Mouse (Mus musculus) intestine, embryonic 16.5 days (tissue): ENCODE results near the gene Rab28. TPM values are rescaled to one million over a fixed set of nuclear protein-coding genes. Genes with fewer than 3 reads are reported as not detected.
A peak's percentile ranks its signal among the peaks of the same experiment; 100 is the strongest.
"Not testable (repeated sequence)": the region's sequence is repeated elsewhere in the genome, so short reads cannot be mapped to it uniquely, and the experiment has no call there.

ENCODE experiments used
- ATAC-seq: fragments of 200-750 bp; cut with Nextera tagmentation; 2 replicates; pipeline ENCODE4 v1.8.0; 2017; ENCODE audit warnings: moderate TSS enrichment, moderate library complexity
- H3K27ac ChIP-seq: fragments of 300-500 bp; sonication (generic); 2 replicates; pipeline ENCODE4 v1.5.1; 2014; ENCODE audit warnings: mild to moderate bottlenecking, low read length
- H3K27me3 ChIP-seq: fragments of 300-500 bp; sonication (generic); replicated peaks from 2 replicates; pipeline ENCODE4 v1.6.1; 2014; ENCODE audit warnings: low read length, control low read depth, mixed read lengths; ENCODE audit not compliant: control insufficient read depth, insufficient read depth
- H3K36me3 ChIP-seq: fragments of 300-500 bp; sonication (generic); 2 replicates; pipeline ENCODE4 v1.6.1; 2014; ENCODE audit warnings: low read length, control low read depth; ENCODE audit not compliant: control insufficient read depth, insufficient read depth
- H3K4me1 ChIP-seq: fragments of 300-500 bp; sonication (generic); 2 replicates; pipeline ENCODE4 v1.6.1; 2014; ENCODE audit warnings: low read length, control low read depth, mixed read lengths; ENCODE audit not compliant: control insufficient read depth, insufficient read depth
- H3K4me2 ChIP-seq: fragments of 300-500 bp; sonication (generic); 2 replicates; pipeline ENCODE4 v1.6.1; 2014; ENCODE audit warnings: low read depth, low read length, control low read depth
- H3K4me3 ChIP-seq: fragments of 300-500 bp; sonication (generic); 2 replicates; pipeline ENCODE4 v1.5.1; 2014; ENCODE audit warnings: mild to moderate bottlenecking, low read length
- H3K9ac ChIP-seq: fragments of 300-500 bp; sonication (generic); 2 replicates; pipeline ENCODE4 v1.6.1; 2014; ENCODE audit warnings: low read depth, low read length
- H3K9me3 ChIP-seq: fragments of 300-500 bp; sonication (generic); 2 replicates; pipeline ENCODE4 v1.6.1; 2016; ENCODE audit warnings: low read length, control low read depth; ENCODE audit not compliant: control insufficient read depth
- WGBS: fragments of 180-500 bp; shearing (Covaris S2); extraction: QIAGEN DNeasy Blood & Tissue Kit; methylation state at CpG from one replicate; pipeline ENCODE4 v1.1.7; 2014; 5-methylcytosine and 5-hydroxymethylcytosine counted together
- polyA plus RNA-seq: library from polyadenylated mRNA; unstranded; fragments of >200 nt; fragmentation: Nextera tagmentation; extraction: Ambion mirVana; gene quantifications from 2 replicates; pipeline ENCODE4 v1.2.1, GENCODE M21; 2015

Rab28 gene
- polyA plus RNA-seq, 1 experiment from 2014 or later = 49.6 TPM

DNA sequence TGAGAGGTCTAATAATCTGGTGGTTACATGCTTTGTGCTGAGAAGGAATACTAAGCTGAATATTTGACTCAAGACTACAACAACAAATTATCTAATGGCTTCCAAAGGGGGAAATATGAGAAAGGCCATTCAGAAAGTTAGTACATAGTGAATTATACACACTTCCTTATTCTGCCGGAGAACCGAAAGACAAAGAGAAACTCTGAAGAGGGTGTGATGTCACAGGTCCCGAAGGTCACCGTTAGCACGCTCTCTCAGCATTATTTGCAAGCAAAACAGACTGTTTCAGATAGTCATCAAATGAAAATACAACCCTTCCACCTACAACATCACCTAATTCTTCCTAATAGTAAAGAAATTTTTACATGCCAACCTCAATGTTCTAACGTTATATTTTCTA is 30.9 kb upstream of the Rab28 start:
- Histone ChIP-seq H3K4me2 (no peak overlapping the region), H3K4me3 (no peak overlapping the region), H3K9ac (no peak overlapping the region), H3K4me1 (no peaks in the 10 kb centered on the region), H3K36me3 (no peaks in the 10 kb centered on the region), H3K27ac (no peak overlapping the region), H3K9me3 (no peaks in the 10 kb centered on the region), H3K27me3 (0 out of 2 replicates have a peak, but pooled peaks cover 3% of the 10 kb centered on the region)
- WGBS = 67% methylated on average over 6 of the region's 6 CpGs
- no peak for ATAC-seq

DNA sequence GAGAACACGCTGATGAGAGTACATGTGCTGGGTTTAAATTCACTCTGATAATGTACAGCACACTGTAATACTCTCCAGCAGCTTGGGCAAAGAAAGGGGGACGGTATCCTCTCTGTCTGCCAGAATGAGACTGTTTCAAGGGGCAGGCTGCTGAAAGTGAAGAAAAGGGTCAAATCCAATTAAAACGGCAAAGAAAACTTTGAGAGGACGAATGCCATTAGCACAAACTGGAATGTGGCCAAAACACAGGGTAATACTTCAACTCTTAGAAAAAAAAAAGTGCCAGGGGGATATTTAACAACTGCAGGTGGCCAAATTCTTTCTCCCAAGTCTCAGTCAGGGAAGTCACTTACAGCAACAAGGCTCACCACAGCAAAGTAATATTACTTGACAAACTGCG is 29.1 kb upstream of the Rab28 start:
- ATAC-seq = no peak
- Histone ChIP-seq H3K9ac (no peak overlapping the region), H3K9me3 (no peaks in the 10 kb centered on the region), H3K4me2 (no peak overlapping the region), H3K4me1 (no peaks in the 10 kb centered on the region), H3K36me3 (no peaks in the 10 kb centered on the region), H3K27me3 (no peaks in the 10 kb centered on the region), H3K27ac (no peak overlapping the region), H3K4me3 (no peak overlapping the region)
- WGBS = 51% methylated on average over 5 of the region's 5 CpGs

DNA sequence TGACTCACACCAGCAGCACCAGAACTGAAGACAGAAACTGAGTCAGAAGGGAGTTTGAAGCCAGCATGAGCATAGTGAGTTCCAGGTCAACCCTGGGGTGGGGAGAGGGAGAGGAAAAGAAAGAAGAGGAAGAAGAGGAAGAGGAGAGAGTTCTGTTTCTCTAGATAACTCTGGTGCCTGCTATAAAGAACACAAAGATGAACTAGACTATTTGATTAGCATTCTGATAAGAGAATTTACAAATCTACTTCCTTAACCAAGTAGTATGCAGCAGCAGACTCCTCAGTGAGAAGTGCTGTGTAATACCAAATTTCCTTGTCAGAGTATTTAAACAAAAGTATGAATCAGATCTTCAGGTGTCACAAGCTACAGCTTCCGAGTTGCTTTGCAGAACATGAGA is 19.1 kb upstream of the Rab28 start:
- Histone ChIP-seq H3K27me3 (no peaks in the 10 kb centered on the region), H3K9me3 (no peaks in the 10 kb centered on the region), H3K36me3 (no peaks in the 10 kb centered on the region), H3K9ac (no peak overlapping the region), H3K4me3 (no peak overlapping the region), H3K4me2 (no peak overlapping the region), H3K27ac (no peak overlapping the region), H3K4me1 (no peaks in the 10 kb centered on the region)
- ATAC-seq = no peak
- WGBS = 60% methylated on average over 1 of the region's 1 CpGs

DNA sequence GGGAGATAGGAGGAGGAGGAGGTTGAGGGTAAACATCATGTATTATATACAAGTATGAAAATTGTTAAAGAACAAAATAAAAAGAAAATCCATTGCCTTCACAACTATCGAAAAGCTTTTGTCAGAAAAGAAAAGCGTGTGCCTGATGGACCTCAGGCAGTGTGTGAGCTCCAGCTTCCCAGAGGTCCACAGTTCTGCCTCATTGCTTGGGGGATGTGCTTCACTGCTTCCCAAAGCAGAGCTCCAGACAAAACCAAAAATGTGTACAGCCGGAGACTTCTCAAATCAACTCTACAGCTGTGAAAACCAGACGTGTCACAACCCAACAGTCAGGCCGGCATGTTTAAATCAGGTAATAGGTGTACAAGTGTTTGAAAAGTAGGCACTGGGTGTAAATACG is 17.6 kb upstream of the Rab28 start:
- Histone ChIP-seq H3K4me1 (no peaks in the 10 kb centered on the region), H3K4me3 (no peak overlapping the region), H3K9me3 (no peaks in the 10 kb centered on the region), H3K27ac (no peak overlapping the region), H3K36me3 (no peaks in the 10 kb centered on the region), H3K9ac (no peak overlapping the region), H3K4me2 (no peak overlapping the region), H3K27me3 (no peaks in the 10 kb centered on the region)
- WGBS = 78% methylated on average over 6 of the region's 6 CpGs
- ATAC-seq = no peak

DNA sequence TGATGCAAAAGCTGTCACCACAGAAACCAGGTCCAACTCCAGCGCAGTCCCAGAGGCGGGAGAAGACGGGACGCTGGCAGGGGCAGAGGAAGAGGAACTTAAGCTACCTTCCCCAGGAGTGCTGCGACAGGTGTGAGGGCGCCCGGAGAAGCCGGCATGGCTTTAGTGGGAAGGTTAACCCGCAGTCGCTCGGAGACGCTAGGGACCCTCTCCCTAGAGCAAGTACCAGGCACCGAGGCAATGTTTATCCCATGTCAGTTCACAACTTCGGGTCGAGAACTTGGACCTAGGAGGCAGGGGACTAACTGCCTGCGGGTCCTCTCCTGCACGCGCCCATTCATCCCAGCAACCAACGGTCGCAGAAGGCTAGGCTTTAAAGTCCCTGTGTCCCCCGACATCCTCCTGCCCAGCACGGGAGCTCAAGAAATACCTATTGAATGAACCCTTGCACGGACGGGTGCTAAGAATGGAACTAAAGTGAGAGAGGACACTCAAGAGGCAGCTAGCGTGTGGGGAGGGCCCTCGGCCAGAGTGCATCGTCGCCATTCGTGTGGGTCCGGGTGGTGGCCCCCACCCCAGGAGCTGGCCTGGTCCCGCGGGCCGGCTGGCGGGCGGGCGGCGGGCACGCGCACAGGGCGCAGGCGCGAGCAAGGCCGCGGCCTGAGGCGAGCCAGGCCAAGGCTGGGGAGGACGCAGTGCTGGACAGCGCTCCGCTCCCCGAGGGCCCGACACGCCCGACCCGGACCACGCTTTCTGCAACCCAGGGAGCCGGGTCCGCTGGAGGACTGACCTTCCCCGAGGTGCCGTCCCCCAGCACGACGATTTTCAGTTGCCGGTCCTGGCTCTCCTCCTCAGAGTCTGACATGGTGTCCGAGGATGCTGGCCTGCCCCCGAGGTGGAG is 592 bp downstream of the Rab28 start:
- Histone ChIP-seq H3K4me2 (peak overlapping the region; percentile 77), H3K27ac (peak overlapping the region; percentile 87), H3K36me3 (no peaks in the 10 kb centered on the region), H3K9me3 (no peaks in the 10 kb centered on the region), H3K27me3 (no peaks in the 10 kb centered on the region), H3K4me1 (peaks cover 3% of the 10 kb centered on the region; the same call in 1 of the 2 replicates), H3K9ac (peak overlapping the region; percentile 91), H3K4me3 (peak overlapping the region; percentile 98)
- WGBS = under 1% methylated on average over 63 of the region's 63 CpGs
- ATAC-seq = peak; percentile 90

DNA sequence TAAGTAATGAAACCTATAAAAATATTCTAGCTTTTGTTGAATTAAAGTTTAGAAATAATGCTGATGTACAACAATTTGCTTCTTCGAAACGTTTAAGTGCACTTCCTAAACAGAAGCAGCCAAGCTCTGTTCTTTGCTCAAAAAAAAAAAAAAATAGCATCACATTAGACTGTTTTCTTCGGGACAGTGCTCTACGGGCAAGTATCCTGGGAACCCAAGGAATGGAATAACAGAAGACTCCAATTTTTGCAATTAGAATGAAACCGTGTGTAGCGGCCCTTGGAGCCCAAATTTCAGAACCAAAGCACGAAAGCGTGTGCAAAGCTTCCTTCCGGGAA is 1.2 kb downstream of the Rab28 start:
- ATAC-seq = no peak
- Histone ChIP-seq H3K27ac (no peak overlapping the region), H3K27me3 (no peaks in the 10 kb centered on the region), H3K9ac (peak overlapping the region; percentile 91), H3K9me3 (no peaks in the 10 kb centered on the region), H3K36me3 (no peaks in the 10 kb centered on the region), H3K4me1 (peaks cover 3% of the 10 kb centered on the region; the same call in 1 of the 2 replicates), H3K4me3 (peak overlapping the region; percentile 98), H3K4me2 (peak overlapping the region; percentile 77)
- WGBS = 5% methylated on average over 9 of the region's 9 CpGs

DNA sequence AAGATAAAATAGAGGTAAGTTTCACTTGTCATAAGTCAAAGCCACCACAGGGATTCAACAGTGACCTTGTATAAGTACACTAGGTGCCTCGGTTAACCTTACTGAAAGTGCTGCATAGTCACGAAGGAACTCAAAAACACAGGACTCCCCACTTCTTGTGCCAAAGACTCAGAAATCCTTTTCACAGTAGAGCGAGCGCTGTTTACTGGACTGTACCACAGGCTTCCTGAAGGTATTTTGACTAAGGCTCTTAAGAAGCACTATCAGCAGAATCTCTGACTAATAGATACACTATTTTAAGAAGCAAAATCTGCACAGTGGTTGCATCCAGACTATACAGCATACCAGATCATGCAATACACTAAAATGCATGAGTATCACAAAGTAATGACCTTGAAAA is 6.9 kb downstream of the Rab28 start:
- H3K36me3 ChIP-seq, H3K27ac ChIP-seq, H3K4me1 ChIP-seq, H3K9me3 ChIP-seq, ATAC-seq, H3K27me3 ChIP-seq, H3K9ac ChIP-seq, H3K4me2 ChIP-seq, H3K4me3 ChIP-seq: not testable (repeated sequence)
- 83% methylated on average over 4 of the region's 4 CpGs for WGBS

DNA sequence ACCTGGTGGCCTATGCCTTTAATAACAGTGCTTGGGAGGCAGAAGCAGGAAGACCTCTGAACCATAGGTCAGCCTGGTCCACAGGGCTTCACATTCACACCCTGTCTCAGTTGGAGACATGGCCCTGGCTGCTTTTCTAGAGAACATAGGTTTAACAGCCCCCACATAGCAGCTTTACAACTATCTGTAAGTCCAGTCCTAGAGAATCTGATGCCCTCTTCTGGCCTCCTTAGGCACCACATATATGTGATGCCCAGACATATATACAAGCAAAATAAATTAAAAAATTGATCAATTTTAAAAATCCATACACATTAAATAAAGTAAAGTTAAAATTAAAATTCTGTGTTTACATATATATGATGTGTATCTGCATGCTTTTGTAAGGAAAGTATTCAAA is 10.0 kb downstream of the Rab28 start:
- H3K4me3 ChIP-seq = no peak overlapping the region
- no peaks in the 10 kb centered on the region for H3K27me3 ChIP-seq
- ATAC-seq = no peak
- H3K9me3 ChIP-seq = no peaks in the 10 kb centered on the region
- no peak overlapping the region for H3K4me2 ChIP-seq
- H3K36me3 ChIP-seq = no peaks in the 10 kb centered on the region
- H3K9ac ChIP-seq = no peak overlapping the region
- no peak overlapping the region for H3K27ac ChIP-seq
- H3K4me1 ChIP-seq = no peaks in the 10 kb centered on the region

DNA sequence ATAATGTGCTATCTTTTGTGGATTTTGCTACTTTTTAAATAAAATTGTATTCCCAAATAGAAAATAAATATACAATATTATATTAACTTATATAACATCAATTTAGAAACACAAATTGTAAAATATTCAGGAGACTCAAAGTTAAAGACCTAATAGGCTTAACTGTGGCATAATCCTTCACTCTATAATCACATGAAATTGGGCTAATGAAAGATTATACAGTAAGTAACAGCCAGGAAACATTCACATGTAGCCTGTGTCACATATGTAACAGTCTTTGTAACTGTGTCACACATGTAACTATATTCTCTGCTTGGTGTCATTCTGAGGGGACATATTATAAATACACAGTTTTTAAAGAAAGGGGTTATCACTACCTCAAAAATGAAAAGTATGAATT is 22.9 kb downstream of the Rab28 start:
- Histone ChIP-seq H3K4me2 (no peak overlapping the region), H3K4me1 (no peaks in the 10 kb centered on the region), H3K4me3 (no peak overlapping the region), H3K9ac (no peak overlapping the region), H3K9me3 (no peaks in the 10 kb centered on the region), H3K27me3 (no peaks in the 10 kb centered on the region), H3K36me3 (no peaks in the 10 kb centered on the region), H3K27ac (no peak overlapping the region)
- no peak for ATAC-seq

DNA sequence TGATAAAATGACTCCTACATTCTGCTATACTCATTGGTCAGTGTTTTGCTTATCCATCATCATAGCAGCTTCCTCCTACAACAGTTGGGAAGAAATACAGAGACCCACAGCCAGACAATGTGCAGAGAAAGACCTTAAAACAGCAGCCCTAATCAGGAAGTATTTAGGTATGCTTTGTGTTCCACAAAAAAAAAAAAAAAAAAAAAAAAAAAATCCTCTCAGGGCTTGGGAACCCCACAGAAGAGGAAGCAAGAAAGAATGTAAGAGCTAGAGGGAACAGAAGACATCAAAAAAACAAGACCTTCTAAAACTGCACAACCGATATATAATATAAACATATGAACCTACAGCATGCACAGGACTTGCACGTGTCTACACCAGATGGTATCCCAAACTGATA is 24.0 kb downstream of the Rab28 start:
- no peaks in the 10 kb centered on the region for H3K36me3 ChIP-seq
- no peaks in the 10 kb centered on the region for H3K27me3 ChIP-seq
- H3K9me3 ChIP-seq = no peaks in the 10 kb centered on the region
- H3K4me1 ChIP-seq = no peaks in the 10 kb centered on the region
- H3K27ac ChIP-seq = no peak overlapping the region
- no peak overlapping the region for H3K4me2 ChIP-seq
- H3K9ac ChIP-seq = no peak overlapping the region
- no peak for ATAC-seq
- no peak overlapping the region for H3K4me3 ChIP-seq
- WGBS = 67% methylated on average over 2 of the region's 2 CpGs
